Mouse (Mus musculus) erythroblast, adult 5-6 weeks (primary cell): ENCODE data around the gene Naaladl2. TPM values are rescaled to one million over a fixed set of nuclear protein-coding genes. Genes with fewer than 3 reads are reported as not detected.

Source experiments
- ATAC-seq: replicated peaks from 2 replicates; pipeline ENCODE4 v1.8.0; 2016; ENCODE audit warnings: moderate number of reproducible peaks, mild to moderate bottlenecking, moderate TSS enrichment, inconsistent platforms; ENCODE audit not compliant: poor library complexity, low FRiP score, severe bottlenecking
- total RNA-seq, 2 experiments: library from RNA; stranded (forward) in 1 of 2; stranded (reverse) in 1 of 2; fragments of 150-400 nt in 1 of 2; fragments of 200-764, 138-1000 nt in 1 of 2; gene quantifications; 2 replicates each; pipeline versions ENCODE4 v1.2.3 to v1.2.4; 2015 to 2017; ENCODE audit warnings: low replicate concordance in 2 of 2

The Naaladl2 gene
- total RNA-seq, 2 experiments from 2014 or later = not detected

DNA sequence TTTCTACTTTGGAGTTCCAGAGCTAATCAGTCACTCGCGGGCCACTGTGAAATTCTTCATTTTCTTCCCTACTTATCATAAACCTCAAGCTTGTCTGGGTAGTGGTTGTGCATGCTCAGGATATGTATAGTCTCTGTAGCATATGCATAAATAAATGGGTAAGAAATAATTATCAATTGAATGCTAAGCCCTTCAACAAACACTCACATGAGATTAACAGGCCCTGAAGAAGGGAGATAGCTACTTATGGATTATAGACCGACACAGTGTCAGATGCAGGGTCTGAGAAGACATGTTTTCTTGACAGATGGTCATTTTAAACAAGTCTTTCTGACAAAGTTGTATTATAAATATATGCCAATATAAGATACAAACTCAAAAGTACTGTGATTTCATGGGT is 152.0 kb downstream of the Naaladl2 start:
- no peak for ATAC-seq

DNA sequence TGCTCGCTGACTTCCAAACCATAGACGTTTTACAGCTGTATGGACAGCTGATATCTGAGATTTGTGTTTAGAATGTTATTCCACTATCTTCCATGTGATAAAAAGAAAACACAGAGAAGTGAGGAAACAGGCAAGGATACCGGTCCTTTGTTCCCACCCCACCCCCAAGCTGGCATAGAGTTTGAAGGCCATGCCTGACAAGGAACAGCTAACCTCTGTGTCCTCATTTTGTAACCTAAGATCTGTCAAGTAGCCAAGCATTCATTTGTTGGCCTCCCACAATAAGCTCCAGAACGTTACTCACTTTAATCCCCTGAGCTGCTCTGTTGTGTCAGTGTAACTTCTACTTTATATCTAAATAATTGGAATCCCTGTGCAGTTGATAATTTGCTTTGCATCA is 161.9 kb downstream of the Naaladl2 start:
- ATAC-seq = no peak

DNA sequence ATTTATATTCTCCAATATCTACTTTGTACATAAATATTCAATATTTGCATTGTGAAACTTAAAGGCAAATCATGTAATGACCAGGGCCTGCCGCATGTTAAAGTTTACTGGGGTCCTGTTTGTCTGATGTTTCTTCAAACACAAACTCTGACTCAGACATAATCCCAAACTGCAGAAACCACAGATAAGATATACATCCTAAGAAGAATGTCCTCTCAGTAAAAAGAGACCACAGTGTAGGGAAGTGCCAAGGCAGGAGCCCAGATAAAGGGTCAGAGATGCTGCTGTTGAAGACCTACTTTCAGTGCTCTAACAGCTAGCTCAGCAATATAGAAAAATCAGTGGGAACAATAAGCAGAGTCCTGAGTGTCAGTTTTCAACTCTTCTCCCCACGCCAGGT is 201.9 kb downstream of the Naaladl2 start:
- no peak for ATAC-seq

DNA sequence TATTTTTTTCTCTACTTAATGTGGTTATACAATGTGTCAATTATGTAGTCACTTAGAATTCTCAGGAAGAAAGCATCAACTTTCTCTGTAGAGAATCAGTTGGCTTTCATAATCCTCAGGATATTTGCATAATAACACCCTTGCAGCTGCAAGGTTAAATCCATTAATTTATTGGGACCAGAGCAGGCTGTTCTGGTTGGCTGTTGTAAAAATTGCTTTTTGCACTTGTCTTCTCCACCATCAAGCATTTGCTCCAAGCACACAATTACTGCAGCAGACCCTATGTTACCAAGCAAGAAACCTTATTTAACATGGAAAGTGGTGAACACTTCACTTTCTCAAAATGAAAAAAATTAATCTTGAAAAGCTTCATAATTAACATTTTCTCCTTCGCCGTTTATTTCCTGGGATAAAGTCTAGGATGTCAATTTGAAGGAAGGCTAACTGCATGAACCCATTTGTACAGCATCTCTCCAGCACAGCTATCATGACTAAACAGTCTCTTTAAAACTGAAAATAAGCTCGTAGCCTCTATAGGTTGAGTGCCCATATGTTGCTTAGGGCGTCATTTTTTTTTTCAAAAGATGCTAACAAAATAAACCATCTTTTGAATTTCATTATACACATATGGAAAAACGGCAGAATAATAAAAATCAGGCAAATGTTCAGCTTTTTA is 205.4 kb downstream of the Naaladl2 start:
- no peak for ATAC-seq

DNA sequence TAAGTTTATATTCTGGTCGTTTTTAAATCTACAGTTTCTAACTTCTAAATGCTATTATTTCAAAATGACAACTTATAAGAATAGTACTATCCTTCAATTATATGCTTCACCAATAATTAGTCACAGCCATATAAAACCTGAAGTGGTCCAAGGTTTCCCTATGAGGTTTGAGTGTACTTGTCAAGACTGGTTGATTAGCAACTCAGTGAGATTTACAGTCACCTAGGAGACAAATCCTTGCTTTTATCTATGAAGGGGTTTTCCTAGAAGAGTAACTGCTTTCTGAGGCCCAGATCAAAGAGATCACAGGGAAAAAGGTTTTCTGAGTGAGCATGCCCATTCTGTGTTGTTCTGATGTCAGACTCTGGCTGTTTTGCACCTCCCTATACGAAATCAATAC is 222.2 kb downstream of the Naaladl2 start:
- no peak for ATAC-seq

DNA sequence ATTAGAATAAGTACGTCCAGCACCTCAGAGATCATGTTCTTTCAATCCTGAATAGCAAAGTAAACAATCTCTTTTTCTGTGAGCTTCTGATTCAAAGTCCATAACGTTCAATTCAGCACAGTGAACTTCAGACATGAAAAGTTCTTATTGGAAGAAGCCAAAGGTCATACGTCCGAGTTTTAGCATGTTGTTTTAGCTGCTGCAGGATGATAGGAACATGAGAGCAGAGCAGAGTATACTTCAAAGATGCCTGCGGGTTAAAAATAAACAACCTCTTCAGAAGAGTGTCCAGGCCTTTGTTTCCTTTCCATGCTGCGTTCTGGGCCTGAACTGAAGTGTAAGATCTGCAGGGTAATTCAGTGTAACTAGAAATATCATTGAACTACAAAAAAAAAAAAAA is 222.7 kb downstream of the Naaladl2 start:
- no peak for ATAC-seq

DNA sequence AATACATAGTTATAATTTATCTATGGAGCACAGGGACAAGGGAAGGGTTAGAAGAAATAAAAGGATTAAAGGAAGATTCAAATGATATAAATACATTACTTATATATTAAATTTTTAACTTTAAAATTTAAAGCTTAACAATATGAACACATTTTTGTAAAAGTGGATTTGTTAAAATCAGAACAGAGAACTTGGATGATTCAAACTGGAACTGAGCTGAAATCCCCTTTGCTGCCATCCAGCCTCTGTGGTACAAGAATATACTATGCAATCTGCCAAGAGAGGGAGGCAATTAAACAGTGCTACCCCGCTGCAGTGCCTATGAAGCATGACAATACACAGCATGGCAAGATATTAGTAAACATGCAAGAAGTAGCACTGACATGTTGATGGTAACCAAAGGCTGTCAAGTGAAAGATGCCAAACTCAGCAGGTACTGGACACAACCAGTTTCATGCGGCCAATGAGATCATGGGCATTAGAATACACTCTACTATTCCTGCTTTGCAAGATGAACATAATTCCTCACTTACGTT is 238.6 kb downstream of the Naaladl2 start:
- no peak for ATAC-seq

DNA sequence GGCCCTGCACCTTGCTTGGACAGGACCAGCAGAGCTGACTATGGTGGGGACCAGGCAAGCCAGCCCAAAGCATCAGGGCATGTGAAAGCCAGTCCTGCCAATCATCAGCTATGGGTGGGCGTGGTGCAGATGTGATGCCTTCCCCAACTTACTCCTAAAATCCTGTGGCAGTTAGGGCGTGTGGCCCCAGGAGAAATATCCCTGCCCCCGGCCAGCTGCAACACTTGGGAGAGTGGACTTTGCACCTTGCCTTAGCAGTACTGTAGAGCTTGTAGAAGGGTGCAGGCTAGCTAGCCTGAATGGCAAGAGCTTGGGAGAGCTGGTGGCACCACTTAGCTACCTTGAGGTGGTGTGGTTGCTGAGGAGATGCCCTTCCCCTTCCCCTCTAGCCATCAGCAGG is 255.3 kb downstream of the Naaladl2 start:
- no peak for ATAC-seq

DNA sequence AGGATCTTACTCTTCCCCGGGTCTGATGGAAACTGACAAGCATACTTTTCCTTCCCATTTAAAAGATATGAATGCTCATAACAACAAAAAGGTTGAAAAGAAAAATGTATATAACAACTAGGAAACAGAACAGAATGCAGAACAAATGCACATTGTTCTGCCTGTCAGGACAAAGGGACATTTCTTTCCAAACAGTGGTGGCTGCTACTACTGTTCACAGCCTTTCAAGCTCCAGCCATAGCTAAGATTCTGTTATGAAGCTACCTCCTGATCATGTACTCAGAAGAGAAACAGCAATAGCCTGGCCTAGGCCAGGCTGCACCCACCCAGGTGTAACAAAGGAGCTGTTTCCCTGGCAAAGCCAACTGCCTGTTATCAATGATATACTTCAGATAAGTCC is 271.8 kb downstream of the Naaladl2 start:
- ATAC-seq = no peak

DNA sequence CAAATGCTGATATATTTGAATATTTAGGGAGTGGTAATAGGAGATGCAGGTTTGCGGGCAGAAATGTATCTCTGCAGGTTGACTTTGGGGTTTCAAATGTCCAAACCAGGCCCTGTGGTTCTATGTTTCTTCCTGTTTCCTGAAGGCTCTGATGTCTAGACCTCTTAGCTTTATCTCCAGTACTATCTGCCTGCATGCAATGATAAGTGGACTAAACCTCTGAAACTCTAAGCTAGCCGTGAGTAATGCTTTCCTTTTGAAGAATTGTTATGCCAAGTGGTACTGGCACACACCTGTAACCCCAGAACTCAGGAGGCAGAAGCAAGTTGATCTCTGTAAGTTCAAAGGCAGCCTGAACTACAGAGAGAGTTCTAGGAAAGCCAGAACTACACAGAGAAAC is 291.1 kb downstream of the Naaladl2 start:
- ATAC-seq = no peak

DNA sequence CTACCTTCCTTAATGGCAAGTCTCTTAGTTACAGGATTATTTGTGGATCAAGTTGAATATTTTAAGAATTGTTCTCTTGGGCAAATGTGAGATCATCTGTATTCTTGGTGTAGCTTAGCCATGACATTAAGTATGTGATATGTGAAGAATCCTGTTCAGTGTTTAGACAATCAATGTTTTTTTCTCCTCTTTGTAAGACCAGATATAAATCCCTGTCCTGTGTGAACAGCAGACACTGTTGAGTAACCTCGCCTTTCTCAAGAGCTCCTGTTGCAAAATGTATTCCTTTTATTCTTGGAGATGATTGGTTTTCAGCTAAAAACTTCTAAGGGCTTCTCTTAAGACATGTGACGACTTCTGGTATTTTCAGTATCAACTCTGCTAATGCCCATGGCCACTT is 347.3 kb downstream of the Naaladl2 start:
- ATAC-seq = no peak

DNA sequence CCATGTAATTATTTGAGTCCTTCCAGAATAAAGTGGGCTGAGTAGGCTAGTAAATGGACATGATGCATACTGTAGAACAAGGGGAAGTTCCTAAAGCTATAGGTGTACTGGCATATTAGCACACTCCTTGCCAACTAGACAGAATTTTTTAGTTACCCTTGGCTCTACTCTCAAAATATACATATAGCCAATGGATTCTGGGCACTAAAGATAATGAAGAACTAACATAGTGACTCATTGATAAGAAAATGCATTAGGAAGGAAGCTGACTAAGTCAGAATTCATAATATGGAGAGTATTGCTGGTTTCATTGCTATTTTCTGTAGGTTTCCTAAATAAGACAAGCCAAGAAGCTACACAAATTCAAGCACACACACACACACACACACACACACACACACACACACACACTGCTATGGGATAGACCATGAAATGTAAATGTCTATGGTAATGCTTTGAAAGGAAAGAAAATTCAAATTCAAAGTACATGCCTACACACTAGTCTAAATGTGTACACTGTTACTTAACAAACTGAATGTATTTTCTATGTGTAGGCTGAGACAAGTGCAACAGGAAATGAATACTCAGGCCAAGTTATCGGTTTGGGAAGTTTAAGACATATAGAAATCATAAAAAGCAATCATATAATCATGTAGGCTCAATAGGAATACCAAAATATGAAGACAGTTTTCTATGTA is 356.5 kb downstream of the Naaladl2 start:
- ATAC-seq = no peak

DNA sequence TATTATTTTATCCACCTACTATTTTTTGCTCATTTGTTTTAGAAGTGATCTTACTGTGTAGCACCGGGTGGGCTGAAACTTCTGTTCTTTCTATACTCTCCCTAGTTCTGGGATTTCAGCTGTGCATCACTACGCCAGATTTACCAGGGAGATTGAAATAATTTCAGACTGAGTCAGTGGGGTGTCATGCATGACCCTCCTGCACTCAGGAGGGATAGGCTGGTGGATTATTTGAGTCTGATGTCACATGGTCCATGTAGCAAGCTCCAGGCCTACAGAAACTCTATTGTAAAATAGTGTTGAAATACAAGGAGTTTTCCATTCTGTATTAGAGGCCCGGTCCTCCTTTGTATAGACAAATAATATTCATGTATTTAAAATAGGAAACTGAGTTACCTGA is 360.0 kb downstream of the Naaladl2 start:
- ATAC-seq = no peak

DNA sequence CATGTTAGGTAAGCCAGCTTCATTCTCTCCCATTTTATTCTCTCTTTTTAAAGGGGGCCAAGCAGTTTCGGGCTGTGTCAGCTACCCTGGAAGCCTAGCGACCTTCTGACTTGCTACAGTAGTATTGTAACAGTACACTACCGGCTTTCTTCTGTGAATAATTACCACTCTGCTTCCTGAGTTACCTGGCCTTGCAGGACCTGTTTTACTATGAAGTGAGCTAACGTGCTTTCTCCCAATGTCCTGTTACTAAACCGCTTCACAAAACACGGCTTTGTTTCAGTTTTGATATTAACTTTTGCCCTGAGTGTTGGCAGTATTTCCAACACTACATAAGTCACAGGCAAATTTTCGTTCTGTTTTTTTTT is 360.6 kb downstream of the Naaladl2 start:
- no peak for ATAC-seq

DNA sequence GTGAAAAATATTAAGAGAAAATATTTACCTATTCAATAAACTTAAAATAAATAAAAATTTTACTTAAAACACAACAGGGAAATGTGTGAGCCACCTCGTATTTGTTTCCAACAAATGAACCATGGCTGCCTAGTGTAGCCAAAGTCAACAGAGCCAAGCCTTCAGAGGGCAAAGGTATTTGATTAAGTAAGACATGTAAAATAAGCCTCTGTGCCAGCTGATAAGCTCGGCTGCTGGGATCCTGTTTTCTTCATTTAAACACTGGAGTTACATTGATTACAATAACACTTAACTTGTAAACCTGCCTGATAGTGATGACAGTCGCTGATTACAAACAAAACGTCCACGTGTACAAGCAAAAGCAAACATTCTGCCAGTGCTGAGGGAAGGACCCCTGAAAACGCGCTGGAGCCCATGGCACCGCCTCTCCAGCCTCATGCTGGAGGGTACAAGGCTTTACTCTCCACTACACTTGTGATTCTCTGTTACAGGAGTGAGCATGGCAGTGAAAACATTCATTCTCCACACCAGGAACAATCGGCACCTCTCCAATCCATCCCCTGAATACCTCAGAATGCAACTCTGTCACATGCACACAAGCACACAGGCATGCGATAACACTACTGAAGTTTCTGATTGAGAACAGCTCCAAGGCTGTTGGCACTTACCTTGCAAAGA is 361.1 kb downstream of the Naaladl2 start:
- ATAC-seq = no peak

DNA sequence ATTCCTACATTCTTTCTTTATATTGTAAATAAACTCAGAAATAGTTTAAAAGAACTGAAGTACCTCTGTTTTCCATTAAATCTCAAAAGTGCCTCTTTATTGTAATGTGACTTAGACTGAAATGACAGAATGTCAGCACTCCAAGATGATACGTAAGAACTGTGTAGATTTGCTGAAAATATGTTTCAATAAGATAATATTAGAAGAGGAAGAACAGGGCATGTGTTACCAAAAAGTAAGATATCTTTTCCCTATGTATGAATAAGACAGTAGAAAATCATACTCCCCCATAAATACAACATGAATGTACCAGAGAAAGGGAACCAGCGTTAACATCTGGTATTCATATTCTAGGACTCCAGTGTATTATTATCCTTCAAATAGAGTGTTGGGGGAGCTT is 362.4 kb downstream of the Naaladl2 start:
- ATAC-seq = no peak

DNA sequence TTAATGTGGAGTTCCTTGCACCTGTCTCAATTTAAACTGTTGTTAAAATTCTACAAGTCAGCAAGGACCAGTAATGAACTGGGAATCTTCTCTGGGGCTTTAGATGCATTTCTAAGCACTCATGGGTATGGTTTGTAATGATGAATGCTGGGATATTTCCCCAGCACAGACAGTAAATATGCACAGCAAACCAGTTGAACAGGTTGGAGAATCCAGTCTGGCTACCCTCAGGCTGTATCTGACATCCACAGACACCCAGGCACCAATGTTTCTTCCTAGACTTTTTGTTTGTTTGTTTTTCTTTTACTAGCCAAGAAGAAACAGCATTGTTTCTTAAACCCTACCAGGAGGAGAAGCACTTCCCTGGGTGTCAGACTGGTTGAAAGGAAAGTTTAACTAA is 365.6 kb downstream of the Naaladl2 start:
- no peak for ATAC-seq

DNA sequence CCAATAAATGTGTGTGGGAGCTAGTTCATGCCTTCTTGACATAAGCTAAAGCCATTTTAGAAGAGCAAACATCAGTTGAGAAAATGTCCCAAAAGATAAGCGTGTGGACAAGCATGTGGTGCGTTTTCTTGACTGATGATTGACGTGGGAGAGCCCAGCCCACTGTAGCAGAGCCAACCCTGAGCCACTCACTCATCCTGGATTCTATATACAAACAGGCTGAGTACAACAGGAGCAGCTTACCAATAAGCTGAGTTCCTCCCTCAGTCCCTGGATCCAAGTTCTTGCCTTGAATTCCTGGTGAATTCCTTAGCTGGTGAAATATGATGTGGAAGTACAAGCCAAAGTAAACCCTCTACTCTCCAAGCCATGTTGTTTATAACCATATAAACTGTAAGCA is 395.0 kb downstream of the Naaladl2 start:
- no peak for ATAC-seq

DNA sequence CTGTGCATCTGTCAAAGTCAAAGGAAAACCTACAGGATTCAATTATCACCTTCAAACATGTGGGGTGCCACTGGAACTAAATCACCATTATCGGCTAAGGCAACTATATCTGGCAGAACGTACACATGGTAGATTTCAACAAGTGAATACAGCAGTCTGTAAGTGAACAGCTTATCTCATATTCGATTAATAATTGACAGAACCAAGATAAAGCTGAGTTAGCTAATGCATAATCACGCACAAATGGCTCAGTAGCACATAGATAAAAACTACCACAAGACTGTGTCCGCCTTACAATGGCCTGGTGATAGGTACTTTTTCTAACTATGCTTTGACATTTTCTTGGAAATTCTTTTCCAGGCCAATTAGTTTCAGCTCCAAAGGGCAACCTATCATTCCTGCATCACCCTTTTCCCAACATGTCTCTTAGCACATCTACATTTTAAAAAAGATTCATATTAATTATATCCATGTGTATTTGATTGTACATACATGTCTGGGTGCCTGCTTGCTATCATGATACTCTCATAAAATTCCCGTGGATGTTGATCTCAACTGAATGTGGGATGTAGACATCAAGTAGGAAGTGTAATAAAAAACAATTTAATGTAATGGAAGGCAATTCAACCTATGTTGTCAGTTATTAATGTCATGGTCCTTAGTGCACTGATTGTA is 396.7 kb downstream of the Naaladl2 start:
- no peak for ATAC-seq

DNA sequence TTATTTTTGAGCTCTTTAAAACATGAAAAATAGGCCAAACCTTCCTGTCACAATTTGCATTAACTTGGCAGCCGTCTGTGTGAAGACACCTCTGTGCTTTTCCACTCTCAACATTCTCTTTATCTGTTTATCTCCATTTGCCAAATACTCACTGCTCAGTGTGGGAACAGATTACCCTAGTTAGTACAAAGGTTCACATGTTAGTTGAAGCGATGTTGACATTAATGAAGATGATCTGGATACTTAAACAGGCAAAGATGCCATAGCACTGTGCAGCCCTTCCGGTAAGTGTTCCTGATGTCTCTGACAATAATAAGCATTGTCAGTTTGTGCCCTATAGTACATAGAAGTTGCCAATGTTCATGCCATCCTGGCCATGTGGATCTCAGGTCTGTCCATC is 400.1 kb downstream of the Naaladl2 start:
- ATAC-seq = no peak
